Mouse (Mus musculus) stomach, embryonic 14.5 days (tissue): ENCODE measurements around the gene Ebna1bp2. TPM values are rescaled to one million over a fixed set of nuclear protein-coding genes. Genes with fewer than 3 reads are reported as not detected.

Experiments
- ATAC-seq: fragments of 200-750 bp; cut with Nextera tagmentation; 2 replicates; pipeline ENCODE4 v1.8.0; 2017; ENCODE audit warnings: low read depth, moderate TSS enrichment; ENCODE audit not compliant: insufficient number of reproducible peaks, insufficient read depth, low FRiP score
- H3K27ac ChIP-seq: fragments of 300-500 bp; sonication (generic); 2 replicates; pipeline ENCODE4 v1.5.1; 2014; ENCODE audit warnings: mild to moderate bottlenecking, low read length, moderate library complexity, mixed read lengths
- H3K27me3 ChIP-seq: fragments of 300-500 bp; sonication (generic); 2 replicates; pipeline ENCODE4 v1.6.1; 2014; ENCODE audit warnings: low read length, control low read depth, mixed read lengths; ENCODE audit not compliant: control insufficient read depth, insufficient read depth
- H3K36me3 ChIP-seq: fragments of 300-500 bp; sonication (generic); 2 replicates; pipeline ENCODE4 v1.6.1; 2014; ENCODE audit warnings: mild to moderate bottlenecking, control low read depth, low read length, moderate library complexity, mixed read lengths; ENCODE audit not compliant: control insufficient read depth, insufficient read depth
- H3K4me1 ChIP-seq: fragments of 300-500 bp; sonication (generic); 2 replicates; pipeline ENCODE4 v1.6.1; 2014; ENCODE audit warnings: low read length, control low read depth, mixed read lengths; ENCODE audit not compliant: control insufficient read depth, insufficient read depth
- H3K4me2 ChIP-seq: fragments of 300-500 bp; sonication (generic); replicated peaks from 2 replicates; pipeline ENCODE4 v1.6.1; 2014; ENCODE audit warnings: low read depth, low read length, control low read depth
- H3K4me3 ChIP-seq: fragments of 300-500 bp; sonication (generic); 2 replicates; pipeline ENCODE4 v1.5.1; 2014; ENCODE audit warnings: low read depth, low read length, control low read depth
- H3K9ac ChIP-seq: fragments of 300-500 bp; sonication (generic); replicated peaks from 2 replicates; pipeline ENCODE4 v1.6.1; 2014; ENCODE audit warnings: low read depth, mild to moderate bottlenecking, control low read depth, low read length, moderate library complexity, mixed read lengths
- H3K9me3 ChIP-seq: fragments of 300-500 bp; sonication (generic); 2 replicates; pipeline ENCODE4 v1.6.1; 2016; ENCODE audit warnings: low read depth, low read length, control low read depth; ENCODE audit not compliant: control insufficient read depth
- WGBS: fragments of 180-500 bp; shearing (Covaris S2); extraction: QIAGEN DNeasy Blood & Tissue Kit; methylation state at CpG from one replicate; pipeline ENCODE4 v1.1.7; 2014; 5-methylcytosine and 5-hydroxymethylcytosine counted together
- polyA plus RNA-seq: library from polyadenylated mRNA; unstranded; fragments of >200 nt; fragmentation: Nextera tagmentation; extraction: Ambion mirVana; gene quantifications from 2 replicates; pipeline ENCODE4 v1.2.1, GENCODE M21; 2014

Ebna1bp2 gene
- polyA plus RNA-seq, 1 experiment from 2014 or later: 137 TPM

- no peak overlapping the region for H3K9ac ChIP-seq
- 47% methylated on average over 4 of the region's 4 CpGs for WGBS
- no peaks in the 10 kb centered on the region for H3K4me1 ChIP-seq
- no peak for ATAC-seq
- no peak overlapping the region for H3K4me3 ChIP-seq
- H3K27me3 ChIP-seq: no peaks in the 10 kb centered on the region
- no peaks in the 10 kb centered on the region for H3K36me3 ChIP-seq
- H3K27ac ChIP-seq: no peak overlapping the region
- no peaks in the 10 kb centered on the region for H3K9me3 ChIP-seq
- no peak overlapping the region for H3K4me2 ChIP-seq
Observed at GRCm38 (mm10) chr4:118604065-118604464, 16.5 kb upstream of the Ebna1bp2 start.

GRCm38 (mm10) chr4:118609836-118610235, 10.8 kb upstream of the Ebna1bp2 start:
- 69% methylated on average over 3 of the region's 3 CpGs for WGBS
- Histone ChIP-seq H3K4me1 (no peaks in the 10 kb centered on the region), H3K27me3 (no peaks in the 10 kb centered on the region), H3K4me3 (no peak overlapping the region), H3K36me3 (no peaks in the 10 kb centered on the region), H3K4me2 (no peak overlapping the region), H3K9ac (no peak overlapping the region), H3K27ac (no peak overlapping the region), H3K9me3 (no peaks in the 10 kb centered on the region)
- ATAC-seq: no peak

- WGBS: 22% methylated on average over 11 of the region's 11 CpGs
- no peaks in the 10 kb centered on the region for H3K4me1 ChIP-seq
- H3K36me3 ChIP-seq: no peaks in the 10 kb centered on the region
- H3K27me3 ChIP-seq: no peaks in the 10 kb centered on the region
- H3K4me3 ChIP-seq: no peak overlapping the region
- no peak for ATAC-seq
- H3K27ac ChIP-seq: no peak overlapping the region
- H3K9me3 ChIP-seq: 0 out of 2 replicates have a peak, but pooled peaks cover 6% of the 10 kb centered on the region
- H3K4me2 ChIP-seq: no peak overlapping the region
- no peak overlapping the region for H3K9ac ChIP-seq
Observed at GRCm38 (mm10) chr4:118612619-118613018, 8.0 kb upstream of the Ebna1bp2 start.

- H3K27ac ChIP-seq: no peak overlapping the region
- no peak for ATAC-seq
- no peak overlapping the region for H3K4me2 ChIP-seq
- WGBS: 85% methylated on average over 11 of the region's 11 CpGs
- H3K27me3 ChIP-seq: no peaks in the 10 kb centered on the region
- H3K4me3 ChIP-seq: no peak overlapping the region
- no peaks in the 10 kb centered on the region for H3K4me1 ChIP-seq
- peaks cover 6% of the 10 kb centered on the region; the same call in 1 of the 2 replicates for H3K9me3 ChIP-seq
- H3K9ac ChIP-seq: no peak overlapping the region
- no peaks in the 10 kb centered on the region for H3K36me3 ChIP-seq
Observed at GRCm38 (mm10) chr4:118615412-118615811, 5.2 kb upstream of the Ebna1bp2 start.

GRCm38 (mm10) chr4:118620967-118621320, 345 bp downstream of the Ebna1bp2 start:
- Histone ChIP-seq H3K9ac (peak overlapping the region; percentile 69), H3K4me3 (peak overlapping the region; percentile 69), H3K4me1 (0 out of 2 replicates have a peak, but pooled peaks cover 4% of the 10 kb centered on the region), H3K27me3 (no peaks in the 10 kb centered on the region), H3K4me2 (peak overlapping the region; percentile 93), H3K9me3 (peaks cover 6% of the 10 kb centered on the region; the same call in 1 of the 2 replicates), H3K27ac (no peak overlapping the region), H3K36me3 (peaks cover 28% of the 10 kb centered on the region)
- WGBS: under 1% methylated on average over 23 of the region's 23 CpGs
- ATAC-seq: peak; percentile 28; the same call in 1 of the 2 replicates

GRCm38 (mm10) chr4:118621781-118622180, 1.2 kb downstream of the Ebna1bp2 start:
- ATAC-seq: no peak
- peaks cover 33% of the 10 kb centered on the region for H3K36me3 ChIP-seq
- H3K27ac ChIP-seq: no peak overlapping the region
- H3K27me3 ChIP-seq: no peaks in the 10 kb centered on the region
- 89% methylated on average over 9 of the region's 9 CpGs for WGBS
- peaks cover 6% of the 10 kb centered on the region; the same call in 1 of the 2 replicates for H3K9me3 ChIP-seq
- H3K4me3 ChIP-seq: peak overlapping the region; percentile 69; the same call in 1 of the 2 replicates
- H3K4me2 ChIP-seq: peak overlapping the region; percentile 93
- no peak overlapping the region for H3K9ac ChIP-seq
- 0 out of 2 replicates have a peak, but pooled peaks cover 4% of the 10 kb centered on the region for H3K4me1 ChIP-seq

GRCm38 (mm10) chr4:118630261-118630660, 9.7 kb downstream of the Ebna1bp2 start:
- Histone ChIP-seq H3K4me2 (no peak overlapping the region), H3K36me3 (peaks cover 28% of the 10 kb centered on the region), H3K9ac (no peak overlapping the region), H3K9me3 (no peaks in the 10 kb centered on the region), H3K27me3 (no peaks in the 10 kb centered on the region), H3K4me1 (no peaks in the 10 kb centered on the region), H3K27ac (no peak overlapping the region), H3K4me3 (no peak overlapping the region)
- no peak for ATAC-seq
- 93% methylated on average over 5 of the region's 5 CpGs for WGBS

- Histone ChIP-seq H3K4me1 (no peaks in the 10 kb centered on the region), H3K4me2 (no peak overlapping the region), H3K27me3 (no peaks in the 10 kb centered on the region), H3K4me3 (no peak overlapping the region), H3K9me3 (no peaks in the 10 kb centered on the region), H3K36me3 (no peaks in the 10 kb centered on the region), H3K9ac (no peak overlapping the region), H3K27ac (no peak overlapping the region)
- WGBS: 51% methylated on average over 20 of the region's 20 CpGs
- no peak for ATAC-seq
Observed at GRCm38 (mm10) chr4:118642346-118643190, 22.0 kb downstream of the Ebna1bp2 start.
